Mouse (Mus musculus) NIH3T3 (cell line): Measurements from ENCODE around the gene Insrr.
"Not testable (repeated sequence)": the region's sequence is repeated elsewhere in the genome, so short reads cannot be mapped to it uniquely, and the experiment has no call there.

Source experiments
- DNase-seq: peaks from one replicate; pipeline ENCODE4 v3.0.0-alpha.2; 2012; ENCODE audit warnings: low read depth

Insrr gene

GRCm38 (mm10) chr3:87832109-87832859, 35.5 kb downstream of the Insrr start:
- DNase-seq = no peak

DNA sequence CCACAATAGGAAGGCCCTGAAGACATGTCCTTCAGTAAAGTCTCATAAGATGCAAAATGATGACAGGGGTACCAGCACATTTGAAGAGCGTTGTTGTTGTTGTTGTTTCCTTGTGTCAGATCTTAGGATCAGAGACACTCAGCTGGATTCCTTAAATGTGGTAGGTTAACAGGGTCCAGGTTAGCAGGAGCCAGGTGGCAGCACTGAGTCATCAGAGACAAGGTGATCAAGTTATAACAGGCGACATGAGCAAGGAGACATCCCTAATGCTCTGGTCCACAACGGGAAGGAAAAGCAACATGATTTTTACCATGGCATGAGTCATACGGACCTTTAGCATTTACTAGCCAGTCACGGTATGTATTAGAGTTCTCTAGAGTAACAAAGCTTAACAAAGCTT, 36.7 kb downstream of the Insrr start:
- DNase-seq = no peak

GRCm38 (mm10) chr3:87838622-87839021, 41.9 kb downstream of the Insrr start:
- peak; percentile 86 for DNase-seq

DNA sequence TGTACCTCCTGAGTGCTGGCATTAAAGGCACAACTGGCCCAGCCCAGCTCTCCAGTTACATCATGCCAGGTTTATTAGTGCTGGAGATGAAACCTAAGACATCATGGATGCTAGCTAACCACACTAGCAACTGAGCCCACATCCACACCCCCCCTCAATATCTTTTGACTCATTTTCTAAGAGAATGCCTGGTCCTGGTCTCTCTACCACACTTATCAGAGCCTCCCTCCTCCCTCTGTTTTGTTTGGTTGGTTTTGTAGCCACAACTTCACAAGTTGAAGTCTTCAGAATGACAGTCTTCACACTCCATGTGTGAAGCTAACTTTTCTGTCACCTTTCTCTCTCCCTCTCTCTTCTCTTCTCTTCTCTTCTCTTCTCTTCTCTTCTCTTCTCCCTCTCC, 44.1 kb downstream of the Insrr start:
- no peak for DNase-seq

DNA sequence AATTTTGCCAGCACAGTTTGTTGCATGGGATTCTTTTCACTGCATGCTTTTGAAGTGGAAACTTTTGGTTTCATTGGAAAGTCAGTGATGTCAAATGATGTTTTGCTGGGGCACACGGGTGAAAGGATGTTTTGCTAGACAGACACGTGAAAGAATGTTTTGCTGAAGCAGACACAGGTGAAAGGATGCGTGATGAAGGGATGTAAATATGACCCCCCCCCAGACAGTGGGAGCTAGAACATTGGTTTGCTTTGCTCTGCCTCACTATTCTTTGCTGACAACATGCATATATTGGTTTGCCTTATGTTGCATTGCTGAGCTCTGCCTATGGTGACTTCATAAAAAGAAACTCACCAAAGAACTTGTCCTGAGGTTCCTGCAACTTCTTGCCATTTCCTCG, 48.2 kb downstream of the Insrr start:
- DNase-seq = no peak

DNA sequence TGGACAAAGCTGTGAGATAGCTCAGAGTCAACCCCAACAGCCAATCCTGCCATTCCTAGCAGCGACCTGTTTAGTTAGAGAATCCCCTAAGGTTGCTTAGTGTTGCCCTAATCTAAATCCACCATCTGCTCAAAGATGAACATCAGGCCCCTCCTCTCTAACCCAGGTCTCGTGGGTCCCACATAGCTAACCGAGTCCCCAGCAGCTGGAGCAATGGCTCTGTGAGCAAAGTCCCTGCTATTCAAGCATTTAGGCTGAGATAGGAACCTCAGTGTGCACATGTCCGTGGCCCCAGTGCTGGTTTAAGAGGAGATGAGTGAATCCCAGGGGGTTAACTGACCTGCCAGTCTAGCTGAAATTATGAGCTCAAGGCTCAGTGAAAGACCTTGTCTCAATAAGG, 49.4 kb downstream of the Insrr start:
- no peak for DNase-seq

- DNase-seq = no peak
These were observed 49.9 kb downstream of the Insrr start, which contains the start of gene Sh2d2a for GRCm38 (mm10) chr3:87846650-87847110. Gene Sh2d2a, plus strand, starts transcription at chr3:87846755.

DNA sequence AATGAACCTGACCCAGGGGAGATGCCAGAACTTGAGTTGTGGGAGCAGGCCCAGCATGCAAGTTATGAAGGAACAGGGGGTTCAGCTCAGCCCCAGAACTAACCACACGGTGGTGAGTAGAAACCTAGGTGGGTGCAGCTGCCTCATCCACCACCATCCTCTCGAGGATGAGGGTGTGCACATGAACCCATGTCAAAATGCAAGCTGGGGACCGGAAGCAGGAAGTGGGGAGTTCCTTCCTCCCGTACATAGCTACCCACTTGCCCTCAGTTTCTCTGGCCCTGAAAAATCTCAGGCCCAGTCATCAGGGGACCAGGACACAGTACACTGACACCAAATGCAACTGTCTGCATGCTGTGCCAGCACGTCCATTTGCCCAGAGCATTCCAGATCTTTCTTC, 50.9 kb downstream of the Insrr start:
- DNase-seq = no peak

GRCm38 (mm10) chr3:87849117-87849516, 52.4 kb downstream of the Insrr start:
- no peak for DNase-seq

DNA sequence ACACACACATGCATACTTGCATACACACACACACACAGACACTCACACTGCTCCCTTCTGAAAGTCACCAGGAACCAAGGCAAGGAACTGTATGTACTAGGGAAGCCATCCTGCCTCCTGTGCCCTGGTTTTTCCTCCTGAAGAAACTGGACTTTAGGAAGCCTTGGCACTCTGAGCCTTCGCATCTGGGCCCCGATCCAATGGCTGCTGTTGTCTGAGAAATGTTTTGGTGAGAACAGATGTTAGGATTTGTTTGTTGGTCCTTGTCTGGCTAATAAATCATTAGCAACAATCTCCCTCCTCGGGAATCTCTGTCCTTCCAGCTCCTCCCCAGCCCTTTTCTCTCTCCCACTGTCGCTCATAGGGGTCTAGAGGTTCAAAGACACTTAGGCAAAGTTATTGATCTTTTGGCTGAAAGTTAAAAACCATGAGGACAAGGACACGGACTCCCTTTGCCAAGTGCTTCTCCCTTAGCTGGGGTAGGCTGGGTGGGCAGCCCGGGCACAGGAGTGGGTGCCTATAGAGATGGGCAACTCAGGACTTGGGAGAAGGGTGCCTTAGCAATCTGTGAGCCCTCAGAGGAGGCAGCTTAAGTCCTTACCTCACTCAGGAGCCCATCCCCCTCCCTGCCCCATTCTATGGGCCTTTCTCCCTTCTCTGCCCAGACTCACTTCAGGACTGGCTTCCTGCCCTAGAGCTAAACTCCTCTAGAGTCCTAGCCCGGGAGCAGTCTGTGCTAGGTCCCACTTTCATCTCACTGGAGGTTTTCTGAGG, 58.2 kb downstream of the Insrr start:
- peak; percentile 35 for DNase-seq

DNA sequence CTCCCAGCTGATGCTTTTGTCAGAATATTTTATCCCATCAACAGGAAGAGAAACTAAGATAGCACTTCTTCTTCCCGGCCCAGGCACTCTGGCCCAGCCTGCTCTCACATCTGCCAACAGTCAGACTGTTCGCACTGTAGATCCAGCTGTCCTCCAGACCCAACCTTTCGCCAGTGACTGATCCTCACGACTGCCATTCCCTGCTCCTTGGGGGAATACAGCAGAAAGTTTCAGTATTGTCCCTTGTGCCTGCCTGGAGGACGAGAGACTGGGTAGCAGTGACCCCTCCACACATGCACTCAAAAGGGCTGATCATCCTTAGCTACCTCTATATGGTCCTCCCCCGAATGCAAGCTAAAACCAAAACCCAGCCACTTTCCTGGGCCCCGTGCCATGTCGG, 59.2 kb downstream of the Insrr start:
- no peak for DNase-seq

DNA sequence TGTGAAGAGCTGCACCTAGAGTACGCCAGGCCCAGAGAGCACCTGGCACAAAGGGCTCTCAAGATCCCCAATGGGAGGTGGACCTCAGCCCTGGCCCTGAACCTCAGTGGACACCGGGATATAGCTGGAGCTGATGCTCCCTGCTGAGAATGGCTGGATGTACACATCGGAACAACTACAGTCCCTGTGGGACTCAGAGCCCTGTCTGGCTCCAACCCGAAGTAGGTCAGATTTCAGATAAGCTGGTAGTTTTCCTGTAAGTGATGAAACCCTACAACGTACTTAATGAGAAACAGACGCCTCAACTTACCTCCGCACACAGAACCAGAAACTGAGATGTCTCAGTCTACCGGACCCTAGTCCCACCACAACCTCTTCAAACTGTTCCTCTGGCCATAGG, 60.9 kb downstream of the Insrr start:
- peak; percentile 20 for DNase-seq

GRCm38 (mm10) chr3:87859813-87860212, 63.1 kb downstream of the Insrr start:
- DNase-seq = peak; percentile 85

DNA sequence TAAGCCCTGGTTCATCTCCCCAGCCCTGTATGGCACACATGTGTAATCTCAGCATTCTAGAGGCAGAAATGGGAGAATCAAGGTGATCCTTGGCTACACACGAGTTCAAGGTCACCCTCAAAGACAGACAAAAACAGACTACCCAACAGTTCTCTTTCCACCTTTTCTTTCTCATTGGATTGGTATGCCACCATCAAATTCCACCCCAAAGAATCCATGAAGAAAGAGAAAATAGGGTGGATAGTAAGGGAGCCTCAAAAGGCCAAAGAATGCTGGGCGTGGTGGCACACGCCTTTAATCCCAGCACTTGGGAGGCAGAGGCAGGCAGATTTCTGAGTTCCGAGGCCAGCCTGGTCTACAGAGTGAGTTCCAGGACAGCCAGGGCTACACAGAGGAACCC, 67.4 kb downstream of the Insrr start:
- DNase-seq = not testable (repeated sequence)
